Mouse (Mus musculus): ENCODE measurements around the gene Actr2.

- TF ChIP-seq CTCF (IDR thresholded peaks at IDR 0.05; ENCODE audit: low read depth) (no peak), EP300 (IDR thresholded peaks at IDR 0.05; ENCODE audit: low read depth) (no peak)
Observed at GRCm38 (mm10) chr11:20145383-20145782, 32.7 kb upstream of the Actr2 start.

All from liver, embryonic 14.5 days (tissue).